Mouse (Mus musculus): ENCODE data around the gene Pknox2.

The Pknox2 gene

DNA sequence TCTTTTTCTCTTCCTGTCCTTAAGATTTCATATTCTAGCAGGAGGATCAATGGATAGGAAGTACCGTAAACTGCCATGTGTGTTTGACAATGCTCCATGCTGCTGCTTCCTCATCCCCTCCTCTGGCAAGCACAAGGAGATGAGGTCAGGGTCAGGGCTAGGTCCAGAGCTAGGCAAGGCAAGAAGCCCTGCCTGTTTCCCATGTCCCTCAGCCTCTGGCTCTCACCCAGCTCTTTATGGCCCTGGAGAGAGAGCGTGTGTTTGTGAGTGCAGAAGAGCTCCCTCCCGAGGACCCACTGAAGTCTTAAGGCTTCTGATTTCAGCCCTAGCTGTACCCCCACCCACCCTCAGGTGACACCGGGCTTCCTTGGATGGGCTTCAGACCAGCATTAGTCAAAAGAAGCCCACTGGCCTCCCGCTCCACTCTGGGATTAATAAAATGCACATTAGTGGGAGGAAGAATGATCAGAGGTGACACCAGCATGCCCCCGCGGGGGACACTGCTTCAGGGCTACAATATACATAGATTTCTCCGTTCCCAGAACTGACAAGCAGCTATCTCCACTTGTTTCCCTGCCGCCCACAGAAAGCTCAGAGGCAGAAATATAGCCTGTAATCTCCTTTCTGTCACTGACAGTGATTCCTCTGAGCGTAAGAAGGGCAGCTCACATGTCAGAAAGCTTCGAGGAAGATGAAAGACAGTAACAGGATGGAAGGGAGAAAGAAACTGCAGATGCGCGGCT lies 156.4 kb downstream of the Pknox2 start:
- no peak for DNase-seq (ENCODE audit: low spot score in 2 of 2)

GRCm38 (mm10) chr9:36989991-36990390 lies 157.2 kb downstream of the Pknox2 start:
- no peak for DNase-seq (ENCODE audit: low spot score in 2 of 2)

- DNase-seq (ENCODE audit: low spot score in 2 of 2) = no peak
Observed at GRCm38 (mm10) chr9:36985233-36985632, 162.0 kb downstream of the Pknox2 start.

DNA sequence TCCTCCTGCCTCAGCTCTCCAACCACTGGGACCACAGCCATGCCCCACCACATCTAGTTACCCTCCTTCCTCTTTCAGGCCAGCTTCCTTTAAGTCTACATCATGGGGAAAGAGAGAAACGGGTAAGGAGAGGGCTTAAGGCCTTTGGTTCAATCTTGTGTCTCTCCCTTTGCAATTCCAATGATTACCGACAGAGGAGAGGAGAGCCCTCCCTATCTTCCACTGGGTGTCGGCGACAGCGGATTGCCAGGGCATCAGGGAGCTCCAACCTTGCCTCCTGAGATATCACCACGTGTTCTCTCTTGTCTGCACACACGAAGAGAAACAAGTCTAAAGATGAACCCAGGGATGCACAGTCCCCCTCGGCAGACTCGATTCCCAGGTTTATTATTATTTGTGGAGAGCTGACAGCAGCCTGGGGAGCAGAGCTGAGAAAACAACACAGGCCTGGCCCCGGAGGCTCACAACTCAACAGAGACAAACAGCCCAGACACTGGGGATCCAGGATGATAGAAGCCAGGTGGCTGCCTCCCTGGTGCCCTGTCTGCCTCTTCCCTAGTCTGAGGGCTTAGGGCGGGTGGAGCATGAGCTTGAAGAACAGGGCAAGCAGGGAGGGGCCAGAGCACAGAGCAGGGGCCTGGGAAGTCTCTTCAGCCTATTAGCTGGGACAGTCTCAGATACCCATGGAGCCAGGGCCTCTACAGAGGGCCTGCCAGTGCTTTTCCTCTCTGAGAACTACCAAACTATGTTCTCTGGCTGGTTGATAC lies 170.4 kb downstream of the Pknox2 start:
- no peak for DNase-seq (ENCODE audit: low spot score in 2 of 2)

DNA sequence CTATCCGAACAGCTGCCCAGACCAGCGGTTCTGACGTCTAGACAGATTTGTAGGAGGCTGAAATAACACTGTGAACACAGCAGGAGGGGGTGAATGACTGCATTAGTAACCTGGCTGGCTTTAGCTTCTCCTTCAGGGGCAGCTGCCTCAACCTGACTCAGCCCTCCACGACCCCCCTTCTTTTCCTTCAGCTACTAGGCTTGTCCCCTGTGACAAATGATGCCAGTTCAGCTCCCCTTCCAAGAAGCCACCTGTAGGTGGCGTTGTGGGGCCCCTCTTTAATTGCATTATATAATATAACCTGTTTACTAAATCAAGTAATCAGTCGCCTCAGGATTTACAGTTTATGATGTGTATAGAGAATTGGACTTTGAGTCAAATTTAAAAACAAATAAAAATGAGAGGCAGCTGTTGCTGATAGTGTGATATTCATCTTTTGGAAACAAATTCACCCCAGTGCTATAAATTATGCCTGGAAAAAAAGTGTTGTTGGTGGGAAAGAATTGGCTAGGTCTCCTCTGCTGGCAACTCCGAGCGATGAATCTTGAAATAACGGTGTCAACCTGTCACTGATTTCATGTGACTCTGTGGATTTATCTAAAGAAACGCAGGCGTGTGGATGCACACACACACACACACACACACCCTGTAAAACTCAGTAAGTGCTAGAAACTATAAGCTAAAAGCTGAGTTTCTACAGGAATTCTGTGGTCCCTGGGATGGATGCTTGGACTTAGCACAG lies 173.6 kb downstream of the Pknox2 start:
- no peak for DNase-seq (ENCODE audit: low spot score in 2 of 2)

GRCm38 (mm10) chr9:36972089-36972488 lies 175.1 kb downstream of the Pknox2 start:
- no peak for DNase-seq (ENCODE audit: low spot score in 2 of 2)

DNA sequence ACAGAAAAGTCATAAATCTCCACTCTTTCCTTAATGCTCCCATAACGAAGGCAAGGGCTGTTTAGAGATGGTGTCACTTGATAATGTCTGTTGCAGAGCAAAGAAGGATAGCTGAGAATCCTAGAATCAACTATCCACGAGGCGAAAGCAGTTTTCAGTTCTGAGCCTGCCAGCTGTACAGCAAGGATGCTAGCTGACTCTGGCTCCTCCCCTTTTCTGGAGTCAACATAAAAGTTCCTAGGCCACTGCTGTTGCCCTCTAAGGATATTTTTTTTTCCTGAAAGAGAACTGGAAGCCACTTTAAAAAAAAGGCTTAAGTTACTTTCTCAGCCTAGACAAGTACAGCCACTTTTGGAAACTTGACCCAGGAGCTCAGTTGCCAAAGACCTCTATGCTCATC lies 176.1 kb downstream of the Pknox2 start:
- no peak for DNase-seq (ENCODE audit: low spot score in 2 of 2)

DNA sequence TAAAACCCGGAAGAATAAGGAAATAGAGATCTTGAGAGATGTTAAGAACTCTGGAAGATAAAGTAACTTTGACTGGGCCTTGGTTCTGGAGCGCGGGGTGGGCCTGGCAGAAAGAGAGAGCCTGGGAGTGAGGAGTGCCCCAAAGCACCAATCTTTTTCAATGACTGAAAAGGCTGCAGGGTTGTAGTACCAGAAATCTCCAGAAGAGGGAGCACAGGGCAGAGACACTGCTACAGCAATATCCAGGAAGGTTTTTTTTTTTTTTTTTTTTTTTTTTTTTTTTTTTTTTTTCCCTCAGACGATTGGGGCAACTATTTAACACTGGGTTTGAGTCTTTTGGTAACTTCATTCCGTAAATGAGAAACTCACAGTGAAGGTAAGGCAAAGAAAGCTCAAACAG lies 176.6 kb downstream of the Pknox2 start:
- peak; percentile 40 to 76 for DNase-seq (ENCODE audit: low spot score in 2 of 2)

- DNase-seq (ENCODE audit: low spot score in 2 of 2) = no peak
Observed at GRCm38 (mm10) chr9:36969131-36969530, 178.1 kb downstream of the Pknox2 start.

- DNase-seq (ENCODE audit: low spot score in 2 of 2) = peak; percentile 8 to 72
Observed at GRCm38 (mm10) chr9:36968713-36969112, 178.5 kb downstream of the Pknox2 start.

DNA sequence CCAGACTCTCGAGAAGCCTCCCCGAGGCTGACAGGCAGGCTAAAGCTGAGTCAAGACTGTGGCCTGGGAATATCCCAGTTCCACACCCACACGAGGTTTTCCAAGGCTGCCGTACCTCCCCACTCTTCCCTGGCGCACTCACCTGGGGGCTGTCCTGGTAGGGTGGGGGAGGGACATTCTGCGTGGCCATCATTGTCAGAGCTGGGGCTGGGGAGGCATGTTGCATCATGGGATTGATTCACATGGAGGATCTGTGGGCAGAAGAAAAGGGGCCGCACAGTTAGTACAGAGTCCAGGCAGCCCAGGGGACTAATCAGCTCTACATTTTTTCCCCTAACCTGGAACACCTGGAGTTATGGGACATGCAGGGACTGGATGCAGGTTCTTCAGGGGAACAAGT lies 179.0 kb downstream of the Pknox2 start:
- no peak for DNase-seq (ENCODE audit: low spot score in 2 of 2)

GRCm38 (mm10) chr9:36965720-36966119 lies 181.5 kb downstream of the Pknox2 start:
- peak in 1 of 2 experiments; percentile 34 for DNase-seq (ENCODE audit: low spot score in 2 of 2)

GRCm38 (mm10) chr9:36964230-36964629 lies 183.0 kb downstream of the Pknox2 start:
- DNase-seq (ENCODE audit: low spot score in 2 of 2) = no peak

- no peak for DNase-seq (ENCODE audit: low spot score in 2 of 2)
Observed at GRCm38 (mm10) chr9:36963512-36963911, 183.7 kb downstream of the Pknox2 start.

DNA sequence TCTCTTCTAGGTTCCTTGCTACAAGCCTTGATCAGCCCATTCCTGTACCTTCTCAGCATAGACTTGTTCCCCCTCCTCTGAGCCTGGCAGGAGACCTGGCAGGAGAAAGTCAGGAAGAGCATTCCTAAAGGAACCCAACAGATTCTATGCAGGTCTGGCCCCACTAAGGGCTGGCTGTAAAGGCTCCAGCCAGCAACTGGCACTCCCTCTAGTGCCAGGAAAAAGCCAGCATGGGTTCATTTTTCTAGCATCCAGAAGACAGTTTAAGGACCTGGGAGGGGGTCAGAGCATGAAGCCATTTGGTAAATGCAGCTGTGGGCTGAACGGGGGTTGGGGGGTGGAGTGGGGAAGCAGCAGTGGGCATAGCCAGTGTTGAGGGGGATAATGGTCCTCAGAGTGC lies 185.3 kb downstream of the Pknox2 start:
- DNase-seq (ENCODE audit: low spot score in 2 of 2) = no peak

DNA sequence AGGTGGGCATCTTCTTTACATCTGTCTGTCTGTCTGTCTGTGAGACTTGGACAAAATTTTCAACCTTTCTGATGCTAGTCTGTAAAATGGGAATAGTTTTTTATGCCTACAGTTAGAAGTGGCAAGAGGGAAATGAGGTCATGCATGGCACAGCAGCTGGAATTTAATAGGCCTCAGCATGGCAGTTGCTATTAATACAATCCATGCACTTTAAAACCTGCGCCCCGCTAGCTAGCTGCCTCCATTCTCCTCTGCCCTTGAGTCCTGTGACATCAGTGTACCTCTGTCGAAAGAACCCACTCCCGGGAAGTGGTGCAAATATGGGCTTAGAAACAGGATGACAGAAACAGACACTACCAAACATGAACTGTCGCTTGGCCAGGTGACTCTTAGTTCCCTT lies 186.1 kb downstream of the Pknox2 start:
- no peak for DNase-seq (ENCODE audit: low spot score in 2 of 2)

- DNase-seq (ENCODE audit: low spot score in 2 of 2) = no peak
Observed at GRCm38 (mm10) chr9:36951133-36951484, 196.1 kb downstream of the Pknox2 start.

DNA sequence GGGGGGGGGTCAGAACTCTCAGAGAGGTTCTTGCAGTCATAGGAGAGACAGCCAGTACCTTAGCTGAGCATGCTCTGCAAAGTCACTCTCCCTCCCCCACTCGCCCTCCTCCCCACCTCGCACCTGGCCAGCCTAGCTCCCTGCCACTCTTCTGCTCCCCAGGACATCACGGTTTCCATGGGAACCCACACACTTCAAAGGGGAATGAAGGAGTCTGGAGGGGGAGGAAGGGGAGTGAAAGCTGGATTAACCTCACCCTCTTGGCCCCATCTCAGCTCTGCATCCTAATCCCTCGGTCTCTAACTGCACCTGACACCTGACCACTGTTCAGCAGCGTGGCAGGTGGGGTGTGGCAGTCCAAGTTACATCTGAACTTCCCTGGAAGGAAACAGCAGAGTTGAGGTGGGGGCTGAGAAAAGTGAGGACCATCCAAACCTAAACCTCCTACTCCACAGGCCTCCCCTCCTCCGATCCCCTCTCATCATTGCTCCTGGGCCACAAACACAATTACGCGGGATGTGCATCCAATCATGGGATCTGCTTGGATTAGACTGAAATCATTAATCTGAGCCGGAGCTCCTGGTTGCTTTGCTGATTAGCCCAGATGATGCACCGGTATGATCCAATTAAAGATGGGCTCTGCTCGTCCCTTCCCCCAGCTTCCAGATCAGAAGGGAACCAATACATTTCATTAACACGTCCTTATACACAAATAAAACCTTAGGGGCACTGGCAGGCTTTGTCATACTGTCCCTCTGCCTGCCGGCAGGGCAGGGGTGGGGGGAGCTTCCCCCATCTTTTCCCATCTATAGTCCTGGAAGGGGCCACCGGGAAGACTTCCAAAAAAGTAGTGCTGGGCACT lies 196.7 kb downstream of the Pknox2 start:
- DNase-seq (ENCODE audit: low spot score in 2 of 2) = no peak

DNA sequence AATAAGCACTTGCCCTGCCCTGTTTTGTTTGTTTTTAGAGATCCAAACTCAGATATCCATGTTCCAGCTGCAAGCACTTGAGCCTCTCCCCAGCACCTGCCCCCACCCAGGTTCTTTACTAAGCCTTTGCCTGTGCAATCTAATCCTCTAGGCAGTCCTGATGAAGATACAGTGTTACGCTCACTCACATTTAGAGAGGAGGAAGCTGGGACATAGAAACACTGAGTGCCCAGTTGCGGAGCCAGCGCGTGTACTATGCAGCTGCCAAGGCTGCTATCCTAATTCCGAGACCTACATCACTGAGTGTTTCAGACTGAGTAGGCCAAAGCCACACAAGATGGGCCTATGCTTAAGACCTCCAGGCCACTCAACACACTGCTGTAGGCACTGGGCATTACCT lies 199.0 kb downstream of the Pknox2 start:
- DNase-seq (ENCODE audit: low spot score in 2 of 2) = no peak

- no peak for DNase-seq (ENCODE audit: low spot score in 2 of 2)
Observed at GRCm38 (mm10) chr9:36947056-36947694, 200.0 kb downstream of the Pknox2 start.

GRCm38 (mm10) chr9:36944843-36945242 lies 202.4 kb downstream of the Pknox2 start:
- no peak for DNase-seq (ENCODE audit: low spot score in 2 of 2)

All from thymus, postnatal 10 days (tissue).